Mouse (Mus musculus): Measurements from ENCODE around the gene 1700016D06Rik.
A peak's percentile ranks its signal among the peaks of the same experiment; 100 is the strongest.

The 1700016D06Rik gene

DNA sequence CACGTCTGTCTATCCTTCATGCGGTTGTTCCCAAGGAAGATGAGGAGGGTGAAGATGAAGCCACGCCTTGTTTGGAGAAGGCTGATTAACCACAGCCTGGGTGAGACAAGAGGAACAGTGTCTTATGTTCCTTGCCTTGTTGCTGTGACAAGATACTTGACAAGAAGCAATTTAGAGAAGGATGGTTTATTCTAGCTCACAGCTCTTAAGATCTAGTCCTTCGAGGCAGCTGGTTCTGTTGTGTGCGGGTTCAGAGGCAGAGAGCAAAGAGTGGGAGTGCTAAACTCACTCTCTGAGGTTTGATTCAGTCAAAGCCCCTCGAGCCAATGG lies at the start of gene 1700016D06Rik:
TSS of gene 1700016D06Rik (minus strand) at position 31 of the 330 bp plus-strand sequence.
- DNase-seq: no peak

GRCm38 (mm10) chr8:11749472-11749871 lies 48.6 kb upstream of the 1700016D06Rik start:
- DNase-seq: no peak

- peak; percentile 49 for DNase-seq
Observed at GRCm38 (mm10) chr8:11746850-11747600, 46.2 kb upstream of the 1700016D06Rik start.

- peak; percentile 15 for DNase-seq
Observed at GRCm38 (mm10) chr8:11743580-11743979, 42.7 kb upstream of the 1700016D06Rik start.

- peak; percentile 28 for DNase-seq
Observed at GRCm38 (mm10) chr8:11740857-11741256, 40.0 kb upstream of the 1700016D06Rik start.

GRCm38 (mm10) chr8:11739082-11739481 lies 38.2 kb upstream of the 1700016D06Rik start:
- no peak for DNase-seq

DNA sequence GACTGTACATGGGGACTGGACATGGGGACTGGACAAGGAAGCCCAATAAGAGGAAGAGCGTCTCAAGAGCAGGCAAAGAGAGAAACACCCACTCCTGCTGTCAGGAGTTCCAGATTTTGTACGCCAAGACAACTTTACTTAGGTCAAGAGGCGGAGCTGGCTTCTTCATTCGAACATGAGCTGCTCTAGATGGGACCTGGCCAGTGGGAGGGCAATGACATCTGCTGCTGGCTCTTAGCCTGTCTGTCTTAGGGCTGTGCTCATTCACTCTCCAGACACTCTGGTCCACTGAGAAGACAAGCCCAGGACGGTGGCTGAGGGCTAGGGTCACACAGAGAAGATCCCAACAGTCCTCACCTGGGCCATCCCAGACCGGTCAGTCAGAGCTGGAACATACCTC lies 36.2 kb upstream of the 1700016D06Rik start:
- no peak for DNase-seq

DNA sequence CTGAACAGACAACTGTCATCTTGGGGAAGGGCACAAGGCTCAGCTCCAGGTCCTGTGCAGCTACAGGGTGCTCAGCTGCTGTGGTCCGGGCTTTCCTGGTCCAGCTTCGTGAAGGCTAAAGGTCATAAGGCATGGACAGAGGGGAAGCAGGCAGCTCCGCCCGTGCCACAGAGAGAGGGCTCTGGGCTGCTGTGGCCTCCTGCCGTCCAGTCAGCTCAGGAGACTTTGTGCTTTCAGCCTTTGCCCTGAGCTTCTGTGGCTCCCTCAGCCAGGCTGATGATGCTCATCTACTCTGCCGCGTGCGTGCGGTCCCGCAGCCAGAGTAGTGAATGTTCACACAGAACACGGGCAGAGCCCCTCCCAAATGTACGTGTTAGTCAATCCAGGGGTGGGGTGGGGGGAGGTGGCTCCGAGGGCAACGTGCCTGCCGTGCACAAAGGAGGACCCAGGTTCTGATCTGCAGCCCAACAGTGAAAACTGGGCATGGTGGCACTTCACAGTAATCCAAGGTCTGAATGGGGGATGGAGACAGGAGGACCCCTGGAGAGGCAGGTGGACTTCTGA lies 34.9 kb upstream of the 1700016D06Rik start:
- peak; percentile 72 for DNase-seq

GRCm38 (mm10) chr8:11730271-11730940 lies 29.5 kb upstream of the 1700016D06Rik start:
- peak; percentile 65 for DNase-seq

GRCm38 (mm10) chr8:11728482-11729295 lies 27.8 kb upstream of the 1700016D06Rik start:
- DNase-seq: peak; percentile 75

DNA sequence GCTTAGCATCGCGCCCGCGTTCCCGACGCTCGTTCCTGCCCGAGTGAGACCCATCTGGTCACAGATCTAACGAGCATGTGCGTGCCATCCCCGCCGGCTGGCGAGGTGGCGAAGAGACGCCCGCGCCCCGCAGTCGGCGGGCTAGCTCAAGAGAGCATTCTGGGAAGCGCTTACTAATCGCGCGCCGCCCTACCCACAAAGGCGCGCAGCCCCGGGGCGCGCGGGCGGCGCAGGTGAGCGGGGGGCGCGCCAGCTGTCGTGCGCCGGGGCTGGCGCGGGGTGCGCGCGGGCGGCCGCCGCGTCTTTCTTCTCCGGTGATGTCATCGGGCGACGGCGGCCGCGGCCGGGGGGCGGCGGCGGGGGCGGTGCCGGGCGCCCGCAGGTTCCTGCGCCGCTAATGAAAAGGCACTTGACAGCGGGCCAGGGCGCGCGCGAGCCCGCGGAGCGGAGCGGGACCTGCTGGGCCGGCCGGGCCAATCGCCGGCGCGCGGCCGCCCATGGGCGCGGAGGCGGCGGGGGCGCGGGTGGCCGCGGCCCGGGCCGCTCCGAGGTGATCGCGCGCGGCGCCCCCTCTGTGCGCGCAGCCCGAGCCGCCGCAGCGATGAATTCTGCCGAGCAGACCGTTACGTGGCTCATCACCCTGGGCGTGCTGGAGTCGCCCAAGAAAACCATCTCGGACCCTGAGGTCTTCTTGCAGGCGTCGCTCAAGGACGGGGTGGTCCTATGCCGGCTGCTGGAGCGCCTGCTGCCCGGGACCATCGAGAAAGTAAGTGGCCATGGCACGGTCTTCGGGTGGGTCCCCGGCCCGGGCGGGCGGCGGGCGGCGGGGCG lies 27.0 kb upstream of the 1700016D06Rik start, which contains the start of gene Arhgef7:
TSS of gene Arhgef7 (plus strand) at position 71 of the 831 bp plus-strand sequence.
- peak; percentile 71 for DNase-seq

DNA sequence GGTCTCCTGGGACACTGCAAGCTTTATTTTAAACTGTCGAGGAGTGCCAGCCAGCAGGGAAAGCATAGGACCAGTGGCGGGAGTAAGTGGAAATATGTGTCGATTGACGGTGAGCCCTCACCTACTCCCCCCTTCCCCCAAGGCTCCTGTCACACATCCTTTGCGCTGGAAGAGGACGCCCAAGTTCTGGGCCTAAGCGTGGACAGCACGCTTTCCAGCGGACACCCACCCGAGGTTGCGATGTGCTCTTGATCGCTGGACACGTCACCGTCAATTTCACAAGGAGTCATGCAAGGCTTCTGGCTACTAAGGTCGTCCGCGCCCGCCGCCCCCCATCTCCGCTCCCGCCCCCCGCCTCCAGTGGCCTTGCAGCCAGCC lies 26.4 kb upstream of the 1700016D06Rik start:
- no peak for DNase-seq

GRCm38 (mm10) chr8:11717194-11717593 lies 16.3 kb upstream of the 1700016D06Rik start:
- no peak for DNase-seq

- DNase-seq: no peak
Observed at GRCm38 (mm10) chr8:11712244-11712643, 11.4 kb upstream of the 1700016D06Rik start.

DNA sequence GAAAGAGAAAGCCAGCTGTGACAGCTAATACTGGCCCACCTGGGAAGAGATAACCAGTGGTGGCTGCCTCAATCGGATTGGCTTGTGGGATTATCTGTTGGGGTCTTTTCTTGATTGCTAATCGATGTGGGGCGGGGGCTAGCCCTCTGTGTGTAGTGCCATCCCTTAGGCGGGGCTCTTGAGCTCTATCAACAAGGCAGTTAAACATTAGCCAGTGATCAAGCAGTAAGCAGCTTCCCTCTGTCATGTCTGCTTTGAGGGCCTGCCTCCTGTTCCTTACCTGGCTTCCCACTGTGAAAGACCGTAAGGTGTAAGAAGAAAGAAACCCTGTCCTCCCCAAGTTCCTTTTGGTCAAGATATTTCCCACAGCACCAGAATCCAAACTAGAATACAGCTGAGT lies 9.6 kb upstream of the 1700016D06Rik start:
- no peak for DNase-seq

GRCm38 (mm10) chr8:11709542-11709941 lies 8.7 kb upstream of the 1700016D06Rik start:
- DNase-seq: no peak

DNA sequence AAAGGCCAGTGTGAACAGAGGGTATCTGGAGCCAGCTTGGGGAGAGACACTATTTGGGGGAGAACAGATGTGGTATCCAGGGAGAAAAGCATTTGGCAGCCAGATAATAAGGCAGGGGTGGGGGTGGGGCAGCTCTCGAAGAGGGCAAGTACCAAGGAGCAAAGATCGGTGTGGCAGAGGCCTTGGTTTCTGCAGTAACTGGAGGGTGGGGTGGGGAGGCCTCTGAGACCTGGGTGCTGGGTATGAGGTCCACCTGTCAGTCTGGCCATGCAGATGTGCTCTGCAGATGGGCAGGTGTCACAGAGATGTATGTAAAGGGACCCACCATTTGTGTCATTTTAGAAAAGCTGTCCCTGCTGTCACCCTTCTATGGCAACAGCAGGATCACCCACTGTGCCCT lies 8.0 kb upstream of the 1700016D06Rik start:
- peak; percentile 26 for DNase-seq

GRCm38 (mm10) chr8:11707701-11708100 lies 6.8 kb upstream of the 1700016D06Rik start:
- DNase-seq: no peak

DNA sequence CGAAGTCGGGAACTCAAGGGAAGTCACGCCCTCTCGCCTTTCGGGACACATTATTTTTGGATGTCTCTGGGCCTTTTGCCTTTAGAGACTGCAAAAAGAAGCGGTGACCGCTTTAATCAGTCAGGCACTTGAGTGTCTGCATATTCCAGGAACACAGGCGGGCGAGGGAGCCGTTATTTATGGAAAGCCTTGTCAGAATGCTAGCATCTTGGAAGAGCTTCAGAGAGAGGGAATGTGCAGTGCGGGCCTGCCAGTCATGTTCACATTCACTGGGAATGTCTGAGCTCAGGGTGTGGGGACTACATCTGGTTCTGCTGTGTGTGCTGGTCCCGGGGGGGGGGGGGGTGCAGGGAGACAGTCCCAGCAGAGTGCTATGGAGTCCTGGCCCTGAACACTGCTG lies 5.0 kb upstream of the 1700016D06Rik start:
- peak; percentile 35 for DNase-seq

DNA sequence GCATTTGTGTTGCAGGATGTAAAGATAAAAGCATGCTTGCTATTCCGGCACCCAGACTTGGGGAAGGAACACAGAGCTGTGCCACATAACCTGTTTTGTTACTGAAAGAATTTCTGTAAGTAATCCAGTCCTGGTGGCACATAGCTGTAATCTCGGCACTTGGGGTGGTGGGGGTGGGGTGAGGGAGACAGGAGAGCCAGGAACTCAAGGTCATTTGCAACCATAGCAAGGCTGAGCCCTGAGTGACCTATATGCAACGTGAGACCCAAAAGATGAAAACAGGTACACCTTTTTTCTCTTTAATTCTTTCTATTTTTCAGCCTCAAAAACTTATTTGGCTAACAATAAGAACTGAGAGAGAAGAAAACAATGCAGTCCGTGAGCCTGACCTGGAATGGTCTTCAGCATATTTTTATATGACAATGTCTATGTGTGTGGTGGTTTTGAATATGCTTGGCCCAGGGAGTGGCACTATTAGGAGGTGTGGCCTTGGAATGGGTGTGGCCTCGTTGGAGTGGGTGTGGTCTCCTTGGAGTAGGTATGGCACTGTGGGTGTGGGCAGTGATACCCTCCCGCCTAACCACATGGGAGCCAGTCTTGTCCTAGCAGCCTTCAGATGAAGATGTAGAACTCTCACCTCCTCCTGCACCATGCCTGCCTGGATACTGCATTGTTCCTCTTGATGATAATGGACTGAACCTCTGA lies 4.0 kb upstream of the 1700016D06Rik start:
- no peak for DNase-seq

DNA sequence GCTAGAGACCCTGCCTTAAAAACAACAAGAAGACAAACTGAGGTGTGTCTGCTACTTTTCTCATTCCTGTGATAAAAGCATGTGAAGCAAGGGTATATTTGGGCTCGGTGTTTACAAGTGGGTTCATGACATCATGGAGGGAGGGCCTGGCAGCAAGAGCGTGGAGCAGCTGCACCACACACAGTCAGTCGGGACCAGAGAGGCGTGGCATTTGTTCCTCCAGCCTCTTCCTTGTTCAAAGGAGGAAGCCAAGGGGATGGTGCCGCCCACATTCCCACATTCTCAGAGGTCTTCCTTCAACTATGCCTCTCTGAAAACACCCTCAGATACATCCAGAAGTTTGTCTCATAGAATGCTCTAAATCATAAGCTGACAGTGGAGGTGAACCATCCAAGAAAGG lies 2.9 kb upstream of the 1700016D06Rik start:
- DNase-seq: no peak

GRCm38 (mm10) chr8:11701428-11701827 lies 565 bp upstream of the 1700016D06Rik start:
- DNase-seq: no peak

All from kidney, postnatal 14 days (tissue).